Mouse (Mus musculus): ENCODE data around the gene Usp22. TPM values are rescaled to one million over a fixed set of nuclear protein-coding genes. Genes with fewer than 3 reads are reported as not detected.
"Not testable (repeated sequence)": the region's sequence is repeated elsewhere in the genome, so short reads cannot be mapped to it uniquely, and the experiment has no call there.

The Usp22 gene
- total RNA-seq, 2 experiments from 2014 or later = 202 to 220 TPM

GRCm38 (mm10) chr11:61150233-61151001 lies 24.4 kb downstream of the Usp22 start:
- intact Hi-C loops (cut with DNase I) = no loop called here
- peak in 1 of 2 experiments; percentile 50 for DNase-seq (ENCODE audit: low spot score in 2 of 2)

GRCm38 (mm10) chr11:61147300-61147683 lies 27.6 kb downstream of the Usp22 start:
- peak in 1 of 2 experiments; percentile 36 for DNase-seq (ENCODE audit: low spot score in 2 of 2)

GRCm38 (mm10) chr11:61146645-61147299 lies 28.1 kb downstream of the Usp22 start:
- no peak for DNase-seq (ENCODE audit: low spot score in 2 of 2)
- intact Hi-C loops (cut with DNase I) = no loop called here

More at GRCm38 (mm10) chr11:61147300-61147683, 27.6 kb downstream of the Usp22 start:
- intact Hi-C loops (cut with DNase I) = no loop called here

GRCm38 (mm10) chr11:61145551-61145950 lies 29.3 kb downstream of the Usp22 start:
- intact Hi-C loops (cut with DNase I) = no loop called here
- DNase-seq (ENCODE audit: low spot score in 2 of 2) = no peak

GRCm38 (mm10) chr11:61143564-61144469 lies 31.0 kb downstream of the Usp22 start:
- DNase-seq (ENCODE audit: low spot score in 2 of 2) = no peak
- intact Hi-C loops (cut with DNase I) = no loop called here

- intact Hi-C loops (cut with DNase I) = no loop called here
- DNase-seq (ENCODE audit: low spot score in 2 of 2) = no peak
Observed at GRCm38 (mm10) chr11:61142941-61143530, 31.8 kb downstream of the Usp22 start.

- no peak for DNase-seq (ENCODE audit: low spot score in 2 of 2)
- intact Hi-C loops (cut with DNase I) = no loop called here
Observed at GRCm38 (mm10) chr11:61142262-61142661, 32.6 kb downstream of the Usp22 start.

GRCm38 (mm10) chr11:61141693-61142092 lies 33.2 kb downstream of the Usp22 start:
- intact Hi-C loops (cut with DNase I) = no loop called here
- no peak for DNase-seq (ENCODE audit: low spot score in 2 of 2)

GRCm38 (mm10) chr11:61132943-61133342 lies 41.9 kb downstream of the Usp22 start:
- intact Hi-C loops (cut with DNase I) = no loop called here
- DNase-seq (ENCODE audit: low spot score in 2 of 2) = no peak

GRCm38 (mm10) chr11:61130646-61131045 lies 44.2 kb downstream of the Usp22 start:
- intact Hi-C loops (cut with DNase I); DNase-seq (ENCODE audit: low spot score in 2 of 2): not testable (repeated sequence)

- DNase-seq (ENCODE audit: low spot score in 2 of 2) = no peak
- intact Hi-C loops (cut with DNase I) = no loop called here
Observed at GRCm38 (mm10) chr11:61129305-61129704, 45.5 kb downstream of the Usp22 start.

- intact Hi-C loops (cut with DNase I) = no loop called here
- DNase-seq (ENCODE audit: low spot score in 2 of 2) = no peak
Observed at GRCm38 (mm10) chr11:61127421-61128055, 47.3 kb downstream of the Usp22 start.

GRCm38 (mm10) chr11:61126606-61127355 lies 48.1 kb downstream of the Usp22 start, which contains the start of gene Tnfrsf13b:
Tnfrsf13b (plus strand) TSS chr11:61126755.
- DNase-seq (ENCODE audit: low spot score in 2 of 2) = no peak
- intact Hi-C loops (cut with DNase I) = no loop called here

- DNase-seq (ENCODE audit: low spot score in 2 of 2) = no peak
- intact Hi-C loops (cut with DNase I) = no loop called here
Observed at GRCm38 (mm10) chr11:61125970-61126369, 48.9 kb downstream of the Usp22 start.

GRCm38 (mm10) chr11:61123886-61124285 lies 51.0 kb downstream of the Usp22 start:
- intact Hi-C loops (cut with DNase I) = no loop called here

GRCm38 (mm10) chr11:61122769-61123288 lies 52.0 kb downstream of the Usp22 start:
- DNase-seq (ENCODE audit: low spot score in 2 of 2) = no peak
- intact Hi-C loops (cut with DNase I) = no loop called here

More at GRCm38 (mm10) chr11:61123886-61124285, 51.0 kb downstream of the Usp22 start:
- no peak for DNase-seq (ENCODE audit: low spot score in 2 of 2)

- no peak for DNase-seq (ENCODE audit: low spot score in 2 of 2)
- intact Hi-C loops (cut with DNase I) = no loop called here
Observed at GRCm38 (mm10) chr11:61122283-61122768, 52.5 kb downstream of the Usp22 start.

- DNase-seq (ENCODE audit: low spot score in 2 of 2) = no peak
- intact Hi-C loops (cut with DNase I) = no loop called here
Observed at GRCm38 (mm10) chr11:61119996-61120583, 54.8 kb downstream of the Usp22 start.
